Mouse (Mus musculus): Measurements from ENCODE around the gene Mpv17l.
"Not testable (repeated sequence)": the region's sequence is repeated elsewhere in the genome, so short reads cannot be mapped to it uniquely, and the experiment has no call there.

Gene Mpv17l

GRCm38 (mm10) chr16:13940139-13940846, 37.3 kb downstream of the Mpv17l start:
- peak; percentile 70 for DNase-seq (ENCODE audit: low spot score)

DNA sequence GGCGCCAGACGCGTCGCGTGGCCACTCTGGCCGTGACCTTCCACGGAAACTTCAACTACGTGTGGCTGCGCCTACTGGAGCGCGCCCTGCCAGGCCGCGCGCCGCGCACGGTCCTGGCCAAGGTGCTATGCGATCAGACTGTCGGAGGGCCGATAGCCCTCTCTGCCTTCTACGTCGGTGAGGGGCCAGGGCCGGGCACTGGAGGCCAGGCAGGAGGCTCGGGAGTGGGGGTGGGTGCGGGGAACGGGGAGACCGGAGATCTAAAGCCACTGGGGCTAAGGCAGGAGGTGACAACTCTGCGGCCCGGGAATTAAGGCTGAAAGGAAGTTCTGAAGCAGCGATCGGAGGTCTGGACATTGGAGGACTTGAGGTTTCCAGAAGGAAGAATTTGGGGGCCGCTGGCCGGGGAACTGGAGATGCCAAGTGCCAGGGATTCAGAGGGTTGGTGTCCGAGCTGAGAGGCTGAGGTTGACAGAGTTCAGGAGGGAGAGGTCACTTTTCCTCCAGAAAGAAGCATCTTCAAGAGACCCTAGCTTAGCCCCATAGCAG, 38.0 kb downstream of the Mpv17l start:
- no peak for DNase-seq (ENCODE audit: low spot score)

DNA sequence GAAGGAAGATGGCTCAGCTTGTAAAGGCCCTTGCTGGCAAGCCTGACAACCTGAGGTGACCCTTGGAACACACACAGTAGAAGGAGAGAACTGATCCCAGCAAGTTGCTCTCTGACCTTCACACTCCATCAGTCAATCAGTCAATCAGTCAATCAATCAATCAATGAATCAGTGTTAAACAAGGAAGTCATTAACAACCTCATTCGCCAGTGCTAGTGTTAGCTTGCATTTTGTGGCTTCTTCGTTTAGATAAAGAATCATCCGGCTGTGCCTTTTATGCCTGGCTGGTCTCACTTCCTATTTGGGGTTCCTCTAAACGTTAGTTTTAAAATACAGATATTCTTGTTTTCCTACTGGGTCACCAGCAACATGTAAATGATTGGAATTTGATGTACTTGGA, 41.2 kb downstream of the Mpv17l start:
- no peak for DNase-seq (ENCODE audit: low spot score)

DNA sequence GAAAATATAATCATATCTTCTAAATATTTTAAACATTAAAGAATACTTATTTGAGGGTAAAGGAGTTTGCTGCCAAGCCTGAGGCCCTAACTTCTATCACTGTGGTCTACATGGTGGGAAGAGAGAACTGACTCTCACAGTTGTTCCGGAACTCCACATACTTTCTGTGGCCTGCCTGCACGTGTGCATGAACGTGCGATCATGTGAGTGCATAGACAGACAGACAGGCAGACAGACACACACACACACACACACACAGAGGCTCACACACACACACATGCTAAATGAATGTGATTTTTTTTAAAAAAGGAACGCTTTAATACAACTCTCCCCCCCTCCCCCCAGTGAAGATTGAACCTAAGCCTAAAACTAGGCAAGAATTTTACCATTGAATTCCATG, 41.8 kb downstream of the Mpv17l start:
- no peak for DNase-seq (ENCODE audit: low spot score)

- no peak for DNase-seq (ENCODE audit: low spot score)
Measured at GRCm38 (mm10) chr16:13945153-13945552, 42.2 kb downstream of the Mpv17l start.

DNA sequence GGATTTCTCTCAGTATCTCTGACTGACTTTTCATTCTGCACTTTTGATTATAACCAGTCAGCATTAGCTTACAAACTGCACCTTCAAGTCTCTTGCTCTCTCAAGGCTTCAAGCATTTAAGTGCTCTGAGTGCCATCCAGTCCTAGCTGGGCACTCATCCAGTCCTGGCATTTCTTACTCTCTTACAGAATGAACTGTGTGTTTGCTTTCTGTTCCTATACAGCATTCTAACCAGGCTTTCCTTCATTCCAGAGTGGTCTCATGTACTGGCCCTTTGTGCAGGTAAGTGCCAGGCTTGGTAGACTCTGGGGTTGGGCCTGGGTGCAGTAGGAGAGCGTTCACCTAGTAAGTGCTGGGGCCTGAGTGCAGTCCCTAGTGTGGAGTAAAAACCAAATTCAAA, 43.3 kb downstream of the Mpv17l start:
- no peak for DNase-seq (ENCODE audit: low spot score)

GRCm38 (mm10) chr16:13951245-13951644, 48.3 kb downstream of the Mpv17l start:
- no peak for DNase-seq (ENCODE audit: low spot score)

DNA sequence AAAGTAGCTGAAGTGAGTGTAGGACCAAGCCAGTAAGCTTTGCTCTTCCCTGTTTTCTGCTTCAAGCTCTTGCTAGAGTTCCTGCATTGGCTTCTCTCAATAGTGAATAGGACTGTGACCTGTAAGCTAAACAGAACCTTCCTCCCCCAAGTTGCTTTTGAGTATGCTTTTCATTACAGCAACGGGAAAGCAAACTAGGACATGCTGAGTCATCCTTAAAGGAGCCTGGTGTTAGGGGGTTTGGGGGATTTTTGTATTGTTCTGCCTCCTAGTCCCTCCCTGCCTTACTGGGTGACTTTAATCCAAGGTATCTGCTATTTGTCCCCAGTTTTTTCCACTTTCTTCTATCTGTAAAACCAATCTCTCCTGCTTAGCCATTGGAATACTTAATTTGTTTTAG, 59.1 kb downstream of the Mpv17l start:
- DNase-seq (ENCODE audit: low spot score) = no peak

- no peak for DNase-seq (ENCODE audit: low spot score)
Measured at GRCm38 (mm10) chr16:13969096-13969495, 66.1 kb downstream of the Mpv17l start.

- no peak for DNase-seq (ENCODE audit: low spot score)
Measured at GRCm38 (mm10) chr16:13972051-13972450, 69.1 kb downstream of the Mpv17l start.

DNA sequence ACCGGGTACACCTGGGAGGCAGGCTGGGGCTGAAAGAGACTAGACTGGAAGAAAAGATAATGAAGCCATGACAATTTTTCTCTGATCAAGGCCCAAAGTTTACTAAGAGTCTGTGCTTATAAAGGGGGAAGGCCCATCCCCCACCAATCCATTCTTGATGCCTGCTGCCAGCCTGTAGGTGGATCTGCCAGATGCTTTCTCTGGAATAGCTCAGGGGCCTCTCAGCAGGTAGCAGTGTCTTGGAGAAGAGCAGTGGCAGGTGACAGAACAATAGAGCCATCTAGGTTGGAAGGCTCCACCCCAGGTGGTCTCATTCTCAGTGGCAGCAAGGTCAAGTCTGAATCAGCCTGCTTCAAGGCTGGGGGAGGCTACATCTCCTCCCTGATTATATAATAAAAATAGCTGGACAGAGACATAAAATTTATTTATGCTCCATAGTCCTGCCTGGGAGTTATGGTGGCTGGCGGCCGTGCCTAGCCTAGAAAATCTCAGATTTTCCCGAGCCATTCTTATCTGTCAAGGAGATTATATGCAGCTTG, 73.5 kb downstream of the Mpv17l start:
- not testable (repeated sequence) for DNase-seq (ENCODE audit: low spot score)

DNA sequence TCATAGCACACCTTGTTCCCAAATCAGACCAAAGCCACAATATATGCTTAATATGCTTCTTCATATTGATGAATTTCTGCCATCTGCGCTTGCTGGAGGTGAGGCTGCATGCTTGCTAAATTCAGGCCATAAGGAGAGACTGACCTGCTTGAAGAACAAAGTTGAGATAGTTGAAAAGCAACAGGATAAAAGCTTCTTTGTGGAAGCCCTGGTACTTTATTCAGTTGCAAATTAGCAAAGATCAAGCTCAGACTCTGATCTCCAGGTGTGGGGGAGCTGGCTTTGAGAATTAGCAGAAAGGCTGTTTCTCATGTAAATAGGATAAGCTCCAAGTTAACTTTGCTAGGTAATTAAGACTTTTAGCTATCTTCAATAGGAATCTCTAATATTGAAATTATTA, 74.1 kb downstream of the Mpv17l start:
- DNase-seq (ENCODE audit: low spot score) = not testable (repeated sequence)

DNA sequence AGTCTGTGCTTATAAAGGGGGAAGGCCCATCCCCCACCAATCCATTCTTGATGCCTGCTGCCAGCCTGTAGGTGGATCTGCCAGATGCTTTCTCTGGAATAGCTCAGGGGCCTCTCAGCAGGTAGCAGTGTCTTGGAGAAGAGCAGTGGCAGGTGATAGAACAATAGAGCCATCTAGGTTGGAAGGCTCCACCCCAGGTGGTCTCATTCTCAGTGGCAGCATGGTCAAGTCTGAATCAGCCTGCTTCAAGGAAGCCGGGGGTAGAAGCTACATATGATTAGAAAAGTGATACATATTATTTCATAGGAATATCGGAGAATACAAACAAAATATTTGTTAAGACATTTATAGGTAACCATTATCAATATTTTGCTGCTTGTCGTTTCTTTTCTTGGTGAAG, 78.8 kb downstream of the Mpv17l start:
- DNase-seq (ENCODE audit: low spot score) = not testable (repeated sequence)

GRCm38 (mm10) chr16:13983161-13983560, 80.2 kb downstream of the Mpv17l start:
- no peak for DNase-seq (ENCODE audit: low spot score)

DNA sequence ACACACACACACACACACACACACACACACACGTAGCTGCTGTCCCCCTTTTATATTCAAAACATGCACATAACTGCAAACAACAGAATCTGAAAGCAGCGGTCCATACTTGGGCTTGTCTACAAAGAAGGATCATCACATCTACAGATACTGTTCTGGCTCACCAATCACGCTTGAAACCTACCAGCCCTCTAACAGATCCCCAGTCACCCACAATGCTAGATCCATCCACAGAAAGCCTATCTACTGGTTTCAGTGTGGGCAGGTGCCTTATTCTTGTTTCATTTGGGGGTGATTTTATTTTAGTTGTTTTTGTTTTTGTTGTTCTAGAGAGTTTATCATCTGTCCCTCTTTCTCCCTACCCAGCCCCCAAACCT, 83.2 kb downstream of the Mpv17l start:
- no peak for DNase-seq (ENCODE audit: low spot score)

DNA sequence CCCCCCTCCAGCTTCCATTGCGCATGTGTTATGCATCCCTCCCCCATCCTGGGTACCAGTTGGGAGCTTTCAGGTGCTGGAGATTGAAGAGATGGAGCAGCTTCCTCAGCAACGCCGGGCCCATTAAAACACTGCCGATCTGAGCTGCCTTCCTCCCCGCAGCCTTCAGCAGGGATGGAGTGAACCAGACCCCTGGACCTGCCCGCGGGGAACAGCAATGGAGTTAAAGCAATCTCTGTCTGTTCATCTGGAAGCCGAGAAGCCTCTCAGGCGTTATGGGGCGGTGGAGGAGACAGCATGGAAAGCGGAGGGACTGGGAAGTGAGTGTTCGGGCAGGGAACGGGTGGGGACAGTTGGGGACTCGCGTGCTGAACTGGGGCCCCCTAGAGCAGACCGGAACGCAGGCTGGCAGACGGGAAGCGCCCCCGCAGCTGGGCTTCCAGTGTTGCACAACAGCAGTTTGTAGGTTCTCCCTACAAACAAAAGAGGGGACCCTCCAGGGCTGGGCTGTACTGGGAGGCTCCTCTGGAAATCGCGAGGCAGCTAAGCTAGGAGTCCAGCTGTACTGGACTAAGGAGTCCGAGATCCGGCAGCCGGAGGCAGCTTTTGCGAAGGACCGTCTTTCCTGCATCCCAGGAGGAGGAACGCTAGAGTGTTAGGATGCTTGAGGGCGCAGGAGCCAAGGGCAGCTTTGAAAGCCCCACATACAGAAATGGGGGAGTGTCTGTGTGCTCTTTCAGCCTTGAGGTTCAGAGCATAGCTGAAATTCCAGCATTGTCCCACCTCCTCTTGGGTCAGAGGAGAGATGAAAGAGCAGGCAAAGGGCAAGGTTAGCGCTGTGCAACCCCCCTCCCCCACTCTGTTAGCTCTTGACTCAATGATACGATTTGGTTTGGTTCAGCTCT, 83.9 kb downstream of the Mpv17l start, which contains the start of the genes 2900011O08Rik and Ifitm7:
Gene 2900011O08Rik, plus strand, starts transcription at position 31 of the 905 bp plus-strand sequence.
Gene Ifitm7, minus strand, starts transcription at position 315 of the 905 bp plus-strand sequence.
- DNase-seq (ENCODE audit: low spot score) = peak; percentile 17

DNA sequence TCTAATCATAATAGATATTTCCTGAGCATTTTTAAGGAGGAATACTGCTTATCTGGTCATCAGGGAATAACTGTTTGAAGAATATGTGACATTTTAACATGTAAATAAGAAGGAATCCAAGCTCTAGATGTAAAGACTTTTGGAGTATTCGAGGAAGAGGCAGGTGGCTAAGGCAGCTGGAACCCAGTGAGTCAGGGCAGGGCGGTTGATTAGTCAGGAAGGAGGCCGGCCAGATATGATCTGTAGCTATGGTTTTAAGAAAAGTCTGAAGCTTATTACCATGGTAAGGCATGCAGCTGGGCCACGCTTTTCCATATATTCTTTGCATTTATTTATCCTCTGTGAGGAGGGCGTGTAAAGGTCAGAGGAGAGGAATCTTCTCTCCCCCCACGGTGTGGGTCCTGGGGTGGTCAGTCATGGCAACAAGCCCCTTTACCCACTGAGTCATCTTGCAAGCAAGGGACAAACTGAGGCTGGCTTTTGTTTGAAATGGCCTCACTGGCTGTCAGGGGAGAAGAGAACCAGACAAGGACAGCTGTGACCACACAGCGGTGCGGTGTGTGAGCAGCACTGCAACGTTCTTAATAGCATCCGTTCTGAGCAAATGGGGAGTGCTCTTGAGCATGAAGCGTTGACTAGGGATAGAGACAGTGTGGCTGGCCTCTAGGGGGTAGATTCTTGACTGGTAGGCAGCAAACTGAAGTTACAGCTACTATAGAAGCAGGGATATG, 89.7 kb downstream of the Mpv17l start:
- no peak for DNase-seq (ENCODE audit: low spot score)

DNA sequence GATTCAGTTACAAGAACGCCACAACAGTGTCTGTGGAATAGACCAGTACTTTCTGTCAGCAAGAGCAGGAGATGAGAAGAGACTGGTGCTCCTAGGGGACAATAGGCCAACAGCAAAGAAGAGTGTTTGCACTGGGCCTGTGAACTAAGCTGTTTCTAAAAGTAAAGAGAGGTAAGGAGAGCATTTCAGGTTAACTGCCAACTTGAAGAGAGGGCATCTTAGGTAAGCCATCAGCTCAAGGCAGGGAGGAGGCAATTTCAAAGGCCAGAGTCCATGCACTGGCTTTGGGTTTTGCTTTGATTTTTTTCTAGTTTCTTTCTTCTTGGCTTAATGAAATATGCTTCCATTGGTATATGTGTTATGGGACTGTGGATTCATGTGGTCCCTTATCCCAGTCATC, 91.1 kb downstream of the Mpv17l start:
- no peak for DNase-seq (ENCODE audit: low spot score)

DNA sequence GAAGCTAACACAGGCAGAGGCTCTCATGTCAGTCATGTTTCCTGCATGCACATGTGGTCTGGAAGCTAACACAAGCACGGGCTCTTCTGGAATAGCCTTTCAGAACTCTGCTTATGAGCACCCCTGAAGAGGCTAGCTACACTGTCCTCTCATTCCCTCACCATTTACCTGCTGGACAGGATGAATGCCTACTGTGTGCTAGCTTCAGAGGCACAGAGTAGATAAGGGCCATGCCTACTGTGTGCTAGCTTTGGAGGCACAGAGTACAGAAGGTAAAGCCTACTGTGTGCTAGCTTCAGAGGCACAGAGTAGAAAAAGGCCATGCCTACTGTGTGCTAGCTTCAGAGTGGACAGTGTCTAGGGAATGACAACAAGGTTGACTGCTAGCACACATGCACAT, 91.5 kb downstream of the Mpv17l start:
- DNase-seq (ENCODE audit: low spot score) = no peak
